Mouse (Mus musculus) heart, embryonic 12.5 days (tissue): Measurements from ENCODE around the gene Kif19a. TPM values are rescaled to one million over a fixed set of nuclear protein-coding genes. Genes with fewer than 3 reads are reported as not detected.

ENCODE experiments used
- ATAC-seq: fragments of 200-750 bp; cut with Nextera tagmentation; 2 replicates; pipeline ENCODE4 v1.8.0; 2017; ENCODE audit warnings: moderate TSS enrichment, moderate library complexity; ENCODE audit not compliant: insufficient number of reproducible peaks, low FRiP score
- H3K27ac ChIP-seq: fragments of 300-500 bp; sonication (generic); 2 replicates; pipeline ENCODE4 v1.5.1; 2016; ENCODE audit warnings: mild to moderate bottlenecking, moderate library complexity; ENCODE audit not compliant: poor library complexity, severe bottlenecking
- H3K27me3 ChIP-seq: fragments of 300-500 bp; sonication (generic); replicated peaks from 2 replicates; pipeline ENCODE4 v1.6.1; 2016; ENCODE audit warnings: mild to moderate bottlenecking, moderate library complexity
- H3K36me3 ChIP-seq: fragments of 300-500 bp; sonication (generic); 2 replicates; pipeline ENCODE4 v1.6.1; 2016; ENCODE audit warnings: mild to moderate bottlenecking, moderate library complexity
- H3K4me1 ChIP-seq: fragments of 300-500 bp; sonication (generic); replicated peaks from 2 replicates; pipeline ENCODE4 v1.6.1; 2016; ENCODE audit warnings: mild to moderate bottlenecking
- H3K4me2 ChIP-seq: fragments of 300-500 bp; sonication (generic); 2 replicates; pipeline ENCODE4 v1.6.1; 2016; ENCODE audit warnings: mild to moderate bottlenecking, moderate library complexity
- H3K4me3 ChIP-seq: fragments of 300-500 bp; sonication (generic); 2 replicates; pipeline ENCODE4 v1.5.1; 2016; ENCODE audit warnings: mild to moderate bottlenecking
- H3K9ac ChIP-seq: fragments of 300-500 bp; sonication (generic); 2 replicates; pipeline ENCODE4 v1.6.1; 2016; ENCODE audit warnings: mild to moderate bottlenecking, moderate library complexity
- H3K9me3 ChIP-seq: fragments of 300-500 bp; sonication (generic); replicated peaks from 2 replicates; pipeline ENCODE4 v1.6.1; 2016; ENCODE audit warnings: mild to moderate bottlenecking, moderate library complexity
- WGBS: fragments of 180-500 bp; shearing (Covaris S2); methylation state at CpG from one replicate; pipeline ENCODE4 v1.1.7; 2016; 5-methylcytosine and 5-hydroxymethylcytosine counted together
- polyA plus RNA-seq: library from polyadenylated mRNA; unstranded; fragments of >200 nt; fragmentation: Nextera tagmentation; extraction: Ambion mirVana; gene quantifications from 2 replicates; pipeline ENCODE4 v1.2.1, GENCODE M21; 2016

The Kif19a gene
- polyA plus RNA-seq, 1 experiment from 2014 or later = 0.32 TPM

DNA sequence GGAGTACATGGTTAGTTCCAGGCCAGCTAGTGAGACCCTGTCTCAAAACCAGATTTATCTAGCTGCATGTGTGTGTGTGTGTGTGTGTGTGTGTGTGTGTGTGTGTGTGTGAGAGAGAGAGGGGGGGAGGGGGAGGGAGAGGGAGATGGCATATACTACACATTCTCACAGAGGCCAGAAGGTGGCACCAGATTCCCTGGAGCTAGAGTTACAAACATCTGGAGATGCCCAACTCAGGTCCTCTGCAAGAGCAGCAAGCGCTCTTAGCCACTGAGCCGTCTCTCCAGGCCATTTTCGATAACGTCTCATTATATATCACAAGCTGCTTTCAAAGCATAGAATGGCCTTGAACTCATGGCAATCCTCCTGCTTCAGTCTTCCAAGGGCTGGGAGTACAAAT, 33.5 kb upstream of the Kif19a start:
- ATAC-seq = no peak
- Histone ChIP-seq H3K4me2 (no peak overlapping the region), H3K4me3 (no peak overlapping the region), H3K27ac (no peak overlapping the region), H3K36me3 (no peaks in the 10 kb centered on the region), H3K9me3 (no peaks in the 10 kb centered on the region), H3K9ac (no peak overlapping the region), H3K27me3 (peaks cover 4% of the 10 kb centered on the region; the same call in 1 of the 2 replicates), H3K4me1 (peaks cover 16% of the 10 kb centered on the region)
- 84% methylated on average over 4 of the region's 4 CpGs for WGBS

DNA sequence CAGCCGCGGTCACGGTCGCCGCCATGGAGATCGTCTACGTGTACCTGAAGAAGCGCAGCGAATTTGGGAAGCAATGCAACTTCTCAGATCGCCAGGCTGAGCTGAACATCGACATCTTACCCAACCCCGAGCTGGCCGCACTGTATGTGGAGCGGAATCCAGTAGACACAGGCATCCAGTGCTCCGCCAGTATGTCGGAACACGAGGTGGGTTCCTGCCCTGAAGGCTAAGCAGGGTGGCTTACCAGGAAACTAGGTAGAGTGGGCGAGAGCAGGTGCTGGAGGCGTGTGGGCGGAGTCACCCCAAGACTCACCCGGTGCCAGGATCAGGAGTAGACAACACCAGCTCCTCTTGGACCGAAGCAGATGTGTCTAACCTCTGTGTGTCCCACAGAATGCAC, 32.3 kb upstream of the Kif19a start:
- WGBS = 64% methylated on average over 22 of the region's 22 CpGs
- Histone ChIP-seq H3K27me3 (peaks cover 4% of the 10 kb centered on the region; the same call in 1 of the 2 replicates), H3K9ac (no peak overlapping the region), H3K36me3 (no peaks in the 10 kb centered on the region), H3K4me2 (no peak overlapping the region), H3K27ac (no peak overlapping the region), H3K4me3 (no peak overlapping the region), H3K4me1 (peaks cover 6% of the 10 kb centered on the region), H3K9me3 (no peaks in the 10 kb centered on the region)
- no peak for ATAC-seq

DNA sequence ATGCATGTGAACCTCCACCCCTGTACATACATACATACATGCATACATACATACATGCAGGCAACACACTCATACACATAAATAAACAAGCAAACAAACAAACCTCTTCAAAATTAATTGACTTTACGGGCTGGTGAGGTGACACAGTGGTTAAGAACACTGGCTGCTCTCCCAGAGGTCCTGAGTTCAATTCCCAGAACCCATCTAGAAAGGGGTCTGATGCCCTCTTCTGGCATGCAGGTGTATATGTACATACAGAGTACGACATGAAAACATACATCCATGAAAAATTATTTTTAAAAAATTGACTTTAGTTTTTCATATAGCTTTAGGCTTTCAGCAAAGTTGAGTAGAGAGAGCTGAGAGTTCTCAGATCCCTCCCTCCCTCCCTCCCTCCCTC, 29.1 kb upstream of the Kif19a start:
- Histone ChIP-seq H3K4me2 (no peak overlapping the region), H3K27me3 (peaks cover 11% of the 10 kb centered on the region; the same call in 1 of the 2 replicates), H3K4me1 (peaks cover 10% of the 10 kb centered on the region), H3K9ac (no peak overlapping the region), H3K4me3 (no peak overlapping the region), H3K9me3 (no peaks in the 10 kb centered on the region), H3K27ac (no peak overlapping the region), H3K36me3 (no peaks in the 10 kb centered on the region)
- ATAC-seq = no peak
- 74% methylated on average over 2 of the region's 2 CpGs for WGBS

DNA sequence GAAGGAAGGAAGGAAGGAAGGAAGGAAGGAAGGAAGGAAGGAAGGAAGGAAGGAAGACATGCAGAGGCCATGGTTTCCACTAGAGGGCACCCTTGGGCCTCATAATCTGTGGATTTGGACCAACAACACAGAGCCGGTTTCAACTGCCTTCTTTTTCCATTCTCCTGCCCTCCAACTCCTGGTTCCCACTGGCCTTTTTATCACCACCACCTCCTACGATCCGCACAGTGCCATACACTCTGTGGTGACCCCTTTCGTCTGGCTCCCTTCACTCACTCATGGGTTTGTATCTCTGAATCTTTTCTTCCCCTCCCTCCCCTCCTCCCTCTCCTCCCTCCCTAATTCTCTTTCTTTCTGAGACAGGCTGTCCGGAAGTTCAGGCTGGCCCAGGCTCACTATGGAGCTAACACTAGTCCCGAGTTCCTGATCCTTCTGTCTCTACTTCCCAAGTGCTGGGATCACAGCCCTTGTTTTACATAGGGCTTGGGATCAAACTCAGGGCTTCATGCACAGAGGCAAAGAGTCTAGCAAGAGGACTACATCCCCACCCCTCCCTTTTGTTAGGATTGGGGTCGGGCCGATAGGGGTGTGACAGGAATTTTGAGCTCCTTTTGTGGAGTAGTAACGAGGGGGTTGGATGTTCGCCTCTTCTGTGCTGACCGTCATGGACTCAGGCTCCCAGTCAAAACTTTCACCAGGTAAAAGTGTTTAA, 28.1 kb upstream of the Kif19a start:
- Histone ChIP-seq H3K36me3 (no peaks in the 10 kb centered on the region), H3K27ac (no peak overlapping the region), H3K4me1 (peaks cover 10% of the 10 kb centered on the region), H3K9ac (no peak overlapping the region), H3K9me3 (no peaks in the 10 kb centered on the region), H3K27me3 (peaks cover 11% of the 10 kb centered on the region; the same call in 1 of the 2 replicates), H3K4me3 (no peak overlapping the region), H3K4me2 (no peak overlapping the region)
- WGBS = 35% methylated on average over 11 of the region's 11 CpGs
- no peak for ATAC-seq

DNA sequence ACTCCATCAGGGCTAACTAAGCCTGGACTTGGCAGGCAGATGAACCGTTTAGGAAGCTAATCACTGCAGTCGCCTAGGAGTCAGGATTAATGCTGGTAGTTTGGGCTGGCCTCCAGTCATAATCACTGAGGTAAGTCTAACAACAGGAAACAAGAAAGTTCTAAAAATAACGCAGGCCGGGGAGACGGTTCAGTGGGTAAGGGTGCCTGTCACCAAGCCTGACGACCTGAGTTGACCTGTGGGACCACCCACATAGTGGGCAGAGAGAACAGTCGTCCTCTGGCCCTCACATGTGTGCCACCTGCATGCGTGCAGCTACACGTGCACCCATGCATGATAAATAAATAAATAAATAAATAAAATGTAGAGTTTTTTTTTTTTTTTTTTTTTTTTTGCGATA, 24.6 kb upstream of the Kif19a start:
- ATAC-seq = no peak
- 36% methylated on average over 10 of the region's 10 CpGs for WGBS

DNA sequence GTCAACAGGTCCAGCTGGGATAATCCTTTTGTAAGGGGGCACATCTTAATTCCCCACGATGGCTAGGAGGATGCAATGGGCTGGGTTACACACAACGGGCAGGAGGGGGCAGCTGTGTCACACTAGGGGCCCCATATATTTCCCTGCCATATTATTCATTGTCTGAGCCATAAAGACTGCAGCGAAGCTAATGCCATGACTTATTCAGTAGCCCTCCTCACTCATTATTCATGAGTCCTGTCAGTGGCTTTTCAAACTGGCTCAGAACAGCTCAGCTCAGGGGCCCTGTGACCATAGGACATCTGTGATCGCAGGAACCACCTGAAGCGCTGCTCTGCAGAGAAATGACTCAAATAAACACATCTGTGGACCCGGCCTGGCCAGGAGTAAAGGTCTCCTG, 23.7 kb upstream of the Kif19a start:
- H3K27ac ChIP-seq = no peak overlapping the region
- H3K4me2 ChIP-seq = no peak overlapping the region
- H3K36me3 ChIP-seq = no peaks in the 10 kb centered on the region
- H3K4me1 ChIP-seq = peaks cover 10% of the 10 kb centered on the region
- H3K27me3 ChIP-seq = peaks cover 20% of the 10 kb centered on the region; the same call in 1 of the 2 replicates
- no peak overlapping the region for H3K4me3 ChIP-seq
- no peaks in the 10 kb centered on the region for H3K9me3 ChIP-seq
- no peak for ATAC-seq
- WGBS = 66% methylated on average over 6 of the region's 6 CpGs
- no peak overlapping the region for H3K9ac ChIP-seq

More for the DNA sequence above, 24.6 kb upstream of the Kif19a start:
- Histone ChIP-seq H3K27ac (no peak overlapping the region), H3K9ac (no peak overlapping the region), H3K9me3 (no peaks in the 10 kb centered on the region), H3K36me3 (no peaks in the 10 kb centered on the region), H3K4me2 (no peak overlapping the region), H3K27me3 (peaks cover 17% of the 10 kb centered on the region; the same call in 1 of the 2 replicates), H3K4me3 (no peak overlapping the region), H3K4me1 (peaks cover 10% of the 10 kb centered on the region)

DNA sequence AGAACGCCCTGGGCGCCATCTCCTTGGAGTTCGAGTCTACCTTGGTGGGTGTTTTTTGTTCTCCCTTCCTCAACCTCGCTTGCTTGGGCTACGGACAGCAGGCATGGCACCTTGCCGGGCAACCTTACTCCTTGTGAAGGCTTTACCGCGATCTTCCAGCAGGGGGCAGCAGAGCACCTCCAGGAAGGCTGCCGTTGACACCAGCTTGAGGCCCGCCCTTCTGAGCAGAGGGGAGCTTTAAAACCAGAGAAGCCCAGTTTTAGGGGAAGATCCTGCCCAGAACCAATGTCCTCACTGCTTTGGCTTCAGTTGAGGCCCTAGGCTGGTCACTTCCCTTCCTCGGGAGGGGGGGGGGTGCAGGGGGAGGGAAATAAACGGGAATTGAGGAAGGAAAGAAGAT, 20.1 kb upstream of the Kif19a start:
- Histone ChIP-seq H3K4me2 (peak overlapping the region; percentile 47), H3K9ac (peak overlapping the region; percentile 48; the same call in 1 of the 2 replicates), H3K4me3 (no peak overlapping the region), H3K27me3 (peaks cover 19% of the 10 kb centered on the region; the same call in 1 of the 2 replicates), H3K27ac (no peak overlapping the region), H3K36me3 (no peaks in the 10 kb centered on the region), H3K9me3 (no peaks in the 10 kb centered on the region), H3K4me1 (peaks cover 6% of the 10 kb centered on the region)
- WGBS = under 1% methylated on average over 12 of the region's 12 CpGs
- ATAC-seq = no peak

DNA sequence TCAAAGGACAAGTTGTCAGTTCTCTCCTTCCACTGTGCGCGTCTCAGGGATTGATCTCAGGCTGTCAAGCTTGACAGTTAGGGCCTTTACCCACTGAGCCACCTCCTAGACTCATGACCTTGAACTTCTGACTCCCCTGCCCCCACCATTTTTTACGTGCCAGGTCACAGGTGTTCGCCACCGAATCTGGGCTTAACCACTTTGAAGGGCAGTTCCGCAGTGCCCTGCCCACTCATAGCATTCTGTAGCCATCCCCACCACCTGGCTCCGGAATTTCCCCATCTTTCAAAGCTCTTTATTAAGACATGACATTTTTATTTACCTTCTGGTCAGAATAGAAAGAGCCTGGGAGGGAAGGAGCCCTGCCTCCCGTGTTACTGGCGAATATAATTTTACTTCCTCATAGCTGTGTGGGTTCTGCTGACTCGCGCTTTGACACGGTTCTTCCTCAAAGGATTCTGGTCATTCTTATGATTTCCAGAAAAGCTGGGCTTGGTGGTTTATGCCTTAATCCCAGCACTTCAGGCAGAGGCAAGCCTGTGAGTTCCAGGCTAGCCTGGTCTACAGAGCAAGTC, 17.5 kb upstream of the Kif19a start:
- WGBS = 82% methylated on average over 12 of the region's 12 CpGs
- ATAC-seq = no peak

DNA sequence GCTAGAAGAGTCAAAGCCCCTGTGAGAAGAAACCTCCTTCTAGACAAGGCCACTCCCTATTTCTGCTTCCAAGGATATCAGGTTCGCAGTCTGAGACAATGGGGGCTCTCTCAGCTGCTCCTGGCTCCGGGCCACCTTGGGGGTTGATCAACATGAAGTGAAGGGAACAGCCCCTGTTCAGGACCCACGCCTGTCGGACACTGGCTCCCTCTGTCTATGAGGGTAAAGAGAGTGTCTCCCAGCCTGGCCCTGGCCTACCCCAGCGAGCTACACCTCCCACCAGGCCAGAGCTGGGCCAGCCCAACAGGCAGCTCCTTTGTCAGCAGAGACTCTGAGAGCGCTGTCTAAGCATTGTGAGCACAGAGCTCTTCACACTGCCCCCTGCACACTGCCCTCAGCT, 4.7 kb downstream of the Kif19a start:
- no peaks in the 10 kb centered on the region; the same call in 1 of the 2 replicates for H3K4me1 ChIP-seq
- no peak overlapping the region for H3K4me3 ChIP-seq
- H3K27me3 ChIP-seq = peaks cover 52% of the 10 kb centered on the region
- H3K4me2 ChIP-seq = no peak overlapping the region
- H3K36me3 ChIP-seq = no peaks in the 10 kb centered on the region
- WGBS = 40% methylated on average over 6 of the region's 6 CpGs
- H3K27ac ChIP-seq = no peak overlapping the region
- ATAC-seq = no peak
- H3K9ac ChIP-seq = no peak overlapping the region
- no peaks in the 10 kb centered on the region for H3K9me3 ChIP-seq

More for the DNA sequence above, 17.5 kb upstream of the Kif19a start:
- no peaks in the 10 kb centered on the region for H3K36me3 ChIP-seq
- peaks cover 19% of the 10 kb centered on the region; the same call in 1 of the 2 replicates for H3K27me3 ChIP-seq
- H3K4me3 ChIP-seq = no peak overlapping the region
- H3K4me2 ChIP-seq = no peak overlapping the region
- no peak overlapping the region for H3K27ac ChIP-seq
- no peak overlapping the region for H3K9ac ChIP-seq
- no peaks in the 10 kb centered on the region for H3K4me1 ChIP-seq
- H3K9me3 ChIP-seq = no peaks in the 10 kb centered on the region

DNA sequence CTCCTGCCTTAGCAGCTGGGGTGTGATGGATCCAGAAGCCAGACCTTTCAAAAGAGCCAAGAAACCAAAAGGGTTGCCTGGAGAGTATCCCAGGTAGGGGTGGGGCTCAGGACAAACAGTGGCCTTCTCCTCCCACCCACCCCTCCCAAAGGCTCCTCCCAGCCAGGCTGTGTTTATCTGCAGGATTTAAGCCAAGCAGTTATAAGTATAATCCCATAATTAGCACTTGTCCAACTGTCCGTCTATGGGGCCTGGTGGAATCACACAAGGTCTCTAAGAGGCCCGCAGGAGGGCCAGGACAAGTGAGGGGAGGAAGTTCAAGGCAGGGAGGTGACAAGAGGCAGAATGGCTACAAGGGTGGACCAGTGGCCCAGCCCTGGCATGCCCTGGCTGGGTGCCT, 6.7 kb downstream of the Kif19a start:
- ATAC-seq = no peak
- Histone ChIP-seq H3K4me1 (no peaks in the 10 kb centered on the region), H3K27ac (no peak overlapping the region), H3K27me3 (peaks cover 41% of the 10 kb centered on the region), H3K9me3 (no peaks in the 10 kb centered on the region), H3K36me3 (no peaks in the 10 kb centered on the region), H3K4me3 (no peak overlapping the region), H3K4me2 (no peak overlapping the region), H3K9ac (no peak overlapping the region)
- 68% methylated on average over 2 of the region's 2 CpGs for WGBS

DNA sequence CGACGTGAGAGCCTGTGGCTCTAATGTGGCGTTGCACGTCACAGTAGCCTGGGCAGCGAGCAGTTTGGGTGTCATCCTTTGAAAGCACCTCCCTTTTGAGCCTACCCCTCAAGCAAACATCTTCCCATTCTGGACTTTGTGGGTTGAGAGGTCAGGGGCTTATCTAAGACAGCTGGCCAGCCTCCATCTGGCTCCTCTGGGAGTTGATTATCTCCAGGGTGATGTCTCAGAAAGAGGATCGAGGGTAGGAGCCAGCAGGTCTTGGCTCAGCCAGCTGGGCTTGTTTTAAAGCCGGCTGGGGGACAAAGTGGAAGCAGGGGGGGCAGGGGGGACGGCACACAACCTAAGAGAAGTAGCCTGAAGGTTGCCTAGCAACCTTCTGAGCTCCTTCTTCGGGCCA, 14.9 kb downstream of the Kif19a start:
- H3K9ac ChIP-seq = no peak overlapping the region
- 30% methylated on average over 9 of the region's 9 CpGs for WGBS
- no peak for ATAC-seq
- H3K9me3 ChIP-seq = no peaks in the 10 kb centered on the region
- no peaks in the 10 kb centered on the region for H3K36me3 ChIP-seq
- H3K27me3 ChIP-seq = peaks cover 68% of the 10 kb centered on the region
- peaks cover 9% of the 10 kb centered on the region for H3K4me1 ChIP-seq
- H3K4me2 ChIP-seq = no peak overlapping the region
- H3K27ac ChIP-seq = no peak overlapping the region
- H3K4me3 ChIP-seq = no peak overlapping the region
